Mouse (Mus musculus) C2C12 (cell line): ENCODE results near the gene Mgat4a.

Experiments used
- CTCF ChIP-seq: IDR thresholded peaks from one replicate; pipeline ENCODE4 v1.5.1; 2011; ENCODE audit not compliant: control insufficient read depth, insufficient read depth, insufficient read length
- USF1 ChIP-seq: IDR thresholded peaks from one replicate; pipeline ENCODE4 v1.6.1; 2011; ENCODE audit warnings: low read depth, mild to moderate bottlenecking, control low read depth, moderate library complexity

DNA sequence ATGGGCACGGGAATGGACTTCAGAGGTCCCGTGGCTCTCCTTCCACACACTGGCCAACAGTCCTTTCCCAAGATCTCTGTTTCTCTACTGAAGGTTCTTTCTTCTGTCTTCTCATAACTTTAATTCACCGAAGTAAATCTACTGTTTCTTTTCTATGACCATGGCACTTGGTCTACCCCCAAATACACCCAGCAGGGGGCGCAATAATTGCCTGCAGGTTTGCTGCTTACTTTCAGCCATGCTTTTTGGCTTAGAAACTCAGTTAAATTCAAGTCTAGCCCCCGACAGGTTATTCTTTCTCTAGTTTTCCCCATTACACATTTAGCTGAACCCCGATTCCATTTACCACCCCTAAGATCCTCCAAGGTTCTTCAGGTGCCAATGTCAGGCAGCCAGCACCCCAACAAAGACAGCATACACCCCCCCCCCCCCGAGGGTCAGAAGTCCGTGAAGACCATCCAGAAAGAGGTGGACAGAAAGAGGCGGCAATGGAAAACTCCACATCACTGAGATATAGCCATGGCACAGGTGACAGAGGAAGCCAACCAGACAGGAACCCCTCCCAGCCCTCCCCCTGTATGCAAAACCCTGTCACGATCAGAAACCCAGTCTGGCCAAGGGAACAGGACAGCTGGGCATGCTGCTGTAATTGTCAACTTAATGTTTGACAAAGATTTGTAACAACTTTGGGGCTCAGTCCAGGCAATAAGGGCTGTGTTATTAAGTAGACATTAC is 92.3 kb downstream of the Mgat4a start:
- no peak for TF ChIP-seq CTCF
- TF ChIP-seq USF1 = no peak
